Mouse (Mus musculus) bone marrow macrophage, adult 2 months (primary cell): ENCODE results near the gene Glra1.

Experiments
- CTCF ChIP-seq: IDR thresholded peaks from 2 replicates; pipeline ENCODE4 v1.5.1; 2012; ENCODE audit warnings: low read depth, mild to moderate bottlenecking, low read length, moderate library complexity
- POLR2A ChIP-seq: IDR thresholded peaks from 2 replicates; pipeline ENCODE4 v1.6.1; 2012; ENCODE audit warnings: mild to moderate bottlenecking, low read depth, low read length, borderline replicate concordance

- no peak for TF ChIP-seq CTCF
- no peak for TF ChIP-seq POLR2A
Measured at GRCm38 (mm10) chr11:55574397-55574796, 33.6 kb downstream of the Glra1 start.
